Mouse (Mus musculus): Measurements from ENCODE around the gene Il17c. TPM values are rescaled to one million over a fixed set of nuclear protein-coding genes. Genes with fewer than 3 reads are reported as not detected.

Il17c gene
- polyA plus RNA-seq (2014; fragmentation: Nextera tagmentation; extraction: Ambion mirVana): 0.36 TPM in 1 of 2 replicates, not detected in the other

- ATAC-seq (ENCODE audit: insufficient number of reproducible peaks, insufficient read depth, low FRiP score, low read depth): no peak
Measured at GRCm38 (mm10) chr8:122421376-122422070, at the start of gene Il17c. Gene Il17c (plus strand): TSS chr8:122422020.

GRCm38 (mm10) chr8:122375320-122375719 lies 46.5 kb upstream of the Il17c start:
- no peak overlapping the region for H3K9ac ChIP-seq (replicated peaks; ENCODE audit: low read depth, low read length)
- WGBS: 93% methylated on average over 7 of the region's 7 CpGs

More at GRCm38 (mm10) chr8:122421376-122422070, at the start of gene Il17c:
- Histone ChIP-seq H3K4me3 (ENCODE audit: low read depth, low read length) (no peak within 1 kb of the TSS), H3K9me3 (ENCODE audit: control insufficient read depth, low read depth, low read length) (no peaks in the 10 kb centered on the region), H3K27ac (ENCODE audit: low read length) (no peak within 1 kb of the TSS), H3K4me1 (ENCODE audit: control insufficient read depth, insufficient read depth, low read length) (no peaks in the 10 kb centered on the region), H3K4me2 (replicated peaks; ENCODE audit: low read depth, low read length) (no peak within 1 kb of the TSS), H3K9ac (replicated peaks; ENCODE audit: low read depth, low read length) (no peak within 1 kb of the TSS; the same call in 1 of the 2 replicates), H3K27me3 (ENCODE audit: control insufficient read depth, insufficient read depth, low read length) (no peaks in the 10 kb centered on the region), H3K36me3 (ENCODE audit: control insufficient read depth, insufficient read depth, low read length) (peaks cover 28% of the 10 kb centered on the region)
- 71% methylated on average over 14 of the region's 14 CpGs for WGBS

DNA sequence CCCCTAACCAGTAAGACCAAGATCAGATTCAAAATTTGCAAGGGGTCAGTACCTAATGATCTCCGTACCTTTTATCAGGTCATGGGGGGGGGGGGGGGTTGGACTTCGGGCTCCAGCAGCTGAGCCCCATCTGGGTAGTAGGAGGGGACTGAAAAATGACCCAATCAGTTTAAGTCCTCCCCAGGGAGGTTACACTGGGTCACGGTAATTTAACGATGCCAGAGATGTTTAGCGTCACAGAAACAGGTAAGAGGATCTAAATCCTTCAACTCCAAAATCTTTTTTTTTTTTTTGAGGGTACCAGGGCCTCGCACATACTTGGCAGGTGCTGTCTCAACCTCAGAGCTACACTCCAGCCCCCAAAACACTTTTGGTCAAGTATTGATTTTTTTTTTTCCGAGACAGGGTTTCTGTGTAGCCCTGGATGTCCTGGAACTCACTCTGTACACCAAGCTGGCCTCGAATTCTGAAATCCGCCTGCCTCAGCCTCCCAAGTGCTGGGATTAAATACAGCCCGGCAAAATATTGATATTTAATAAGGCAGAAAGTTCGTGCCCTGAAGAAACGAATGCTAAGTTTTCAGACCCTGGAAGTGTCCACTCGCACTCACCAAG lies 46.0 kb upstream of the Il17c start:
- Histone ChIP-seq H3K4me3 (ENCODE audit: low read depth, low read length) (peak overlapping the region; percentile 77), H3K9ac (replicated peaks; ENCODE audit: low read depth, low read length) (no peak overlapping the region), H3K9me3 (ENCODE audit: control insufficient read depth, low read depth, low read length) (no peaks in the 10 kb centered on the region), H3K27ac (ENCODE audit: low read length) (no peak overlapping the region), H3K4me2 (replicated peaks; ENCODE audit: low read depth, low read length) (peak overlapping the region; percentile 47), H3K27me3 (ENCODE audit: control insufficient read depth, insufficient read depth, low read length) (no peaks in the 10 kb centered on the region), H3K4me1 (ENCODE audit: control insufficient read depth, insufficient read depth, low read length) (peaks cover 17% of the 10 kb centered on the region), H3K36me3 (ENCODE audit: control insufficient read depth, insufficient read depth, low read length) (peaks cover 13% of the 10 kb centered on the region)
- peak; percentile 8; the same call in 1 of the 2 replicates for ATAC-seq (ENCODE audit: insufficient number of reproducible peaks, insufficient read depth, low FRiP score, low read depth)
- 26% methylated on average over 13 of the region's 13 CpGs for WGBS

More at GRCm38 (mm10) chr8:122375320-122375719, 46.5 kb upstream of the Il17c start:
- H3K36me3 ChIP-seq (ENCODE audit: control insufficient read depth, insufficient read depth, low read length): peaks cover 13% of the 10 kb centered on the region
- no peaks in the 10 kb centered on the region for H3K9me3 ChIP-seq (ENCODE audit: control insufficient read depth, low read depth, low read length)
- H3K4me1 ChIP-seq (ENCODE audit: control insufficient read depth, insufficient read depth, low read length): peaks cover 17% of the 10 kb centered on the region
- H3K4me2 ChIP-seq (replicated peaks; ENCODE audit: low read depth, low read length): peak overlapping the region; percentile 47; the same call in 1 of the 2 replicates
- ATAC-seq (ENCODE audit: insufficient number of reproducible peaks, insufficient read depth, low FRiP score, low read depth): no peak
- no peak overlapping the region for H3K4me3 ChIP-seq (ENCODE audit: low read depth, low read length)
- no peak overlapping the region for H3K27ac ChIP-seq (ENCODE audit: low read length)
- H3K27me3 ChIP-seq (ENCODE audit: control insufficient read depth, insufficient read depth, low read length): no peaks in the 10 kb centered on the region

- H3K4me1 ChIP-seq (ENCODE audit: control insufficient read depth, insufficient read depth, low read length): peaks cover 17% of the 10 kb centered on the region
- peaks cover 13% of the 10 kb centered on the region for H3K36me3 ChIP-seq (ENCODE audit: control insufficient read depth, insufficient read depth, low read length)
- peak within 1 kb of the TSS; percentile 80 for H3K4me2 ChIP-seq (replicated peaks; ENCODE audit: low read depth, low read length)
- peak; percentile 92 for ATAC-seq (ENCODE audit: insufficient number of reproducible peaks, insufficient read depth, low FRiP score, low read depth)
- H3K27me3 ChIP-seq (ENCODE audit: control insufficient read depth, insufficient read depth, low read length): no peaks in the 10 kb centered on the region
- under 1% methylated on average over 88 of the region's 107 CpGs for WGBS
- peak within 1 kb of the TSS; percentile 77 for H3K4me3 ChIP-seq (ENCODE audit: low read depth, low read length)
- peak within 1 kb of the TSS; percentile 92 for H3K9ac ChIP-seq (replicated peaks; ENCODE audit: low read depth, low read length)
- H3K9me3 ChIP-seq (ENCODE audit: control insufficient read depth, low read depth, low read length): no peaks in the 10 kb centered on the region
- H3K27ac ChIP-seq (ENCODE audit: low read length): peak within 1 kb of the TSS; percentile 96
Measured at GRCm38 (mm10) chr8:122376365-122377231, 45.2 kb upstream of the Il17c start, which contains the start of gene Zc3h18. Gene Zc3h18 (plus strand): TSS chr8:122376609.

DNA sequence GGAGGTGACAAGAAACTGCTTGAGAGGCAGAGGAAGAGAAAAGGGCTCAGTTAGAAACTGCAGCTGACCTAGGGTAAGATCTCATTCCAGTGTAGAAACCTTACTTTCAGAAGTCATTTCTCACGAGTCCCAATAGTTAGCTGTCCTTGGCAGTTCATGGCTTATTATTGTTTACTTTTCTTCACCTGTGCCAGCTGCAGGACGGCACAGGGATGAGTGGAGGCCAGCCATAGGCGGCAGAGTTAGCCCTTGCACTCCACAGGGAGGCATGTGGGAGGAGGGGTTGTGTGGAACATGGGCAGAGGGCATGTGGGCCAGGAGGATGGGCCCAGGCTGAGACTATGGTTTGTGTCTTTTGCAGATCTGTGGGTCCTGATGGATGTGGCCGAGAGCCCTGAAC lies 38.8 kb upstream of the Il17c start:
- Histone ChIP-seq H3K4me3 (ENCODE audit: low read depth, low read length) (no peak overlapping the region), H3K9ac (replicated peaks; ENCODE audit: low read depth, low read length) (no peak overlapping the region), H3K4me2 (replicated peaks; ENCODE audit: low read depth, low read length) (no peak overlapping the region), H3K27me3 (ENCODE audit: control insufficient read depth, insufficient read depth, low read length) (no peaks in the 10 kb centered on the region), H3K36me3 (ENCODE audit: control insufficient read depth, insufficient read depth, low read length) (peaks cover 50% of the 10 kb centered on the region), H3K4me1 (ENCODE audit: control insufficient read depth, insufficient read depth, low read length) (peaks cover 4% of the 10 kb centered on the region), H3K27ac (ENCODE audit: low read length) (no peak overlapping the region), H3K9me3 (ENCODE audit: control insufficient read depth, low read depth, low read length) (no peaks in the 10 kb centered on the region)
- no peak for ATAC-seq (ENCODE audit: insufficient number of reproducible peaks, insufficient read depth, low FRiP score, low read depth)
- WGBS: 59% methylated on average over 4 of the region's 4 CpGs

DNA sequence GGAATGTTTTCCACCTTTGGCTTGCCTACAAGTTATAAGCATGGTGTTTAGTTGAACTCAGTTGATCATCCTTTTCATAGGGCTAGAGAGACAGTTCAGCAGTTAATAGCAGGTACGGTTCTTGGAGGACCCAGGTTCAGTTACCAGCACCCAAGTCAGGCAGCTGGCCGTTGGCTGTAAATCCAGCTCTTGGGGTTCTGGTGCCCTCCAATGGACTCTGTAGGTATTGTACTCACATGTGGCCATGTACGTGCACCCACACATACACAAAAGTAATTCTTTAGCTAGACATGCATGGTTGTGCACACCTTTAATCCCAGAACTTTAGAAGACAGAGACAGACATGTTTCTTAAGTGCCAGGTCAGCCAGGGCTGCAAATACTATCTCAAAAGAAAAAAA lies 32.5 kb upstream of the Il17c start:
- no peak overlapping the region for H3K4me3 ChIP-seq (ENCODE audit: low read depth, low read length)
- peaks cover 76% of the 10 kb centered on the region for H3K36me3 ChIP-seq (ENCODE audit: control insufficient read depth, insufficient read depth, low read length)
- no peaks in the 10 kb centered on the region for H3K27me3 ChIP-seq (ENCODE audit: control insufficient read depth, insufficient read depth, low read length)
- H3K4me1 ChIP-seq (ENCODE audit: control insufficient read depth, insufficient read depth, low read length): no peaks in the 10 kb centered on the region
- no peaks in the 10 kb centered on the region for H3K9me3 ChIP-seq (ENCODE audit: control insufficient read depth, low read depth, low read length)
- no peak overlapping the region for H3K4me2 ChIP-seq (replicated peaks; ENCODE audit: low read depth, low read length)
- no peak overlapping the region for H3K27ac ChIP-seq (ENCODE audit: low read length)
- WGBS: 83% methylated on average over 3 of the region's 3 CpGs
- ATAC-seq (ENCODE audit: insufficient number of reproducible peaks, insufficient read depth, low FRiP score, low read depth): no peak
- H3K9ac ChIP-seq (replicated peaks; ENCODE audit: low read depth, low read length): no peak overlapping the region

DNA sequence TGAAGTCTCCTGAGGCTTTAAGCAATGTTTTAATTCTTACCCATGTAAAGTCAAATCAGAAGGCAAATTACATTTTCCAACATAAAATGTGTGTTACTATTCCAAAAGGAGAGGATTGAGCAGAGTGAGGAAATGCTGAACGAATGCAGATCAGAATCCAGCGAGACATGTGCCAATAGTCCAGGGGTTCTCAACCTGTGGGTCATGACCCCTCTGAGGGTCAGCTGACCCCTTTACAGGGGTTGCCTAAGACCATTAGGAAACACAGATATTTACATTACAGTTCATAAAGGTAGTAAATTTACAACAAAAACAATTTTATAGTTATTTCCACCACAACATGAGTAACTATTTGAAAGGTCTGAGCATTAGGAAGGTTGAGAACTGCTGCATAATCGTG lies 31.1 kb upstream of the Il17c start:
- Histone ChIP-seq H3K4me1 (ENCODE audit: control insufficient read depth, insufficient read depth, low read length) (no peaks in the 10 kb centered on the region), H3K27ac (ENCODE audit: low read length) (no peak overlapping the region), H3K4me3 (ENCODE audit: low read depth, low read length) (no peak overlapping the region), H3K27me3 (ENCODE audit: control insufficient read depth, insufficient read depth, low read length) (no peaks in the 10 kb centered on the region), H3K9me3 (ENCODE audit: control insufficient read depth, low read depth, low read length) (no peaks in the 10 kb centered on the region), H3K9ac (replicated peaks; ENCODE audit: low read depth, low read length) (no peak overlapping the region), H3K36me3 (ENCODE audit: control insufficient read depth, insufficient read depth, low read length) (peaks cover 68% of the 10 kb centered on the region), H3K4me2 (replicated peaks; ENCODE audit: low read depth, low read length) (no peak overlapping the region)
- no peak for ATAC-seq (ENCODE audit: insufficient number of reproducible peaks, insufficient read depth, low FRiP score, low read depth)
- 72% methylated on average over 3 of the region's 3 CpGs for WGBS

DNA sequence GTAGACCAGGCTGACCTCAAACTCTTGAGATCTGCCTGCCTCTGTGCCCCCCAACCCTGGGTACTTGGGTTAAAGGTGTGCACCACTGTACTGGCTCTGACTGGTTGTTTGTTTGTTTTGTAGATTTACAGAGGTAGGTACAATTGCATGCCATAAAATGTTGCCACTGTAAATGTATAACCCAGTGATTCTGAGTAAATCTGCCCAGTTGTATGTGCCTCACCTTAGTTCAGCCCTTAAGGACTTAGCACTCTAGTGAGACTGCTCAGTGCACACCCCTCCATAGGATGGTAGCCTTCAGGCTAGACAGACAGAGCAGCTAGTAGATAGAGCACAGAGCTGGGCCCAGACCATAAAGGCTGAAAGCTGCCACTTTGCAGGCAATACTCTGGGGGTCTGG lies 28.1 kb upstream of the Il17c start:
- Histone ChIP-seq H3K9me3 (ENCODE audit: control insufficient read depth, low read depth, low read length) (no peaks in the 10 kb centered on the region), H3K4me2 (replicated peaks; ENCODE audit: low read depth, low read length) (no peak overlapping the region), H3K4me1 (ENCODE audit: control insufficient read depth, insufficient read depth, low read length) (no peaks in the 10 kb centered on the region), H3K27me3 (ENCODE audit: control insufficient read depth, insufficient read depth, low read length) (no peaks in the 10 kb centered on the region), H3K27ac (ENCODE audit: low read length) (no peak overlapping the region), H3K4me3 (ENCODE audit: low read depth, low read length) (no peak overlapping the region), H3K9ac (replicated peaks; ENCODE audit: low read depth, low read length) (no peak overlapping the region), H3K36me3 (ENCODE audit: control insufficient read depth, insufficient read depth, low read length) (peaks cover 49% of the 10 kb centered on the region)
- no peak for ATAC-seq (ENCODE audit: insufficient number of reproducible peaks, insufficient read depth, low FRiP score, low read depth)
